Mouse (Mus musculus) heart, postnatal 14 days (tissue): ENCODE measurements around the gene Krtap4-9. TPM values are rescaled to one million over a fixed set of nuclear protein-coding genes. Genes with fewer than 3 reads are reported as not detected.
"Not testable (repeated sequence)": the region's sequence is repeated elsewhere in the genome, so short reads cannot be mapped to it uniquely, and the experiment has no call there.

ENCODE experiments used
- DNase-seq, 2 experiments: peaks; one replicate each; pipeline ENCODE4 v3.0.0; 2021 to 2022
- intact Hi-C: fragments of 180-260 bp; cut with DNase I; formaldehyde crosslinking; loops from one replicate; pipeline ENCODE4 v1.15.1; 2025
- long read RNA-seq, 2 experiments: library from polyadenylated mRNA; stranded (forward); transcript quantifications; one replicate each; pipeline ENCODE4 v2.0.0; 2021
- total RNA-seq, 2 experiments: library from RNA; stranded (reverse); gene quantifications; 2 replicates each; pipeline ENCODE4 v1.2.3; 2021

The Krtap4-9 gene
- not detected for total RNA-seq
- long read RNA-seq, experiment 1, result 0 reads
- long read RNA-seq, experiment 2, result 0 reads

- intact Hi-C loops, DNase-seq: not testable (repeated sequence)
Observed at GRCm38 (mm10) chr11:99784900-99785299, at the start of gene Krtap4-9. TSS of gene Krtap4-9 (plus strand) at chr11:99785200.

- intact Hi-C loops, result no loop called here
- DNase-seq, result no peak
Observed at GRCm38 (mm10) chr11:99743985-99744384, 41.0 kb upstream of the Krtap4-9 start.

- DNase-seq, result no peak
- intact Hi-C loops, result no loop called here
Observed at GRCm38 (mm10) chr11:99758877-99759276, 26.1 kb upstream of the Krtap4-9 start.

GRCm38 (mm10) chr11:99768410-99768809 is 16.6 kb upstream of the Krtap4-9 start:
- no peak for DNase-seq
- intact Hi-C loops, result no loop called here

GRCm38 (mm10) chr11:99772813-99773212 is 12.2 kb upstream of the Krtap4-9 start, which contains the start of gene Gm11595:
TSS of gene Gm11595 (minus strand) at chr11:99772913.
- intact Hi-C loops, DNase-seq: not testable (repeated sequence)

DNA sequence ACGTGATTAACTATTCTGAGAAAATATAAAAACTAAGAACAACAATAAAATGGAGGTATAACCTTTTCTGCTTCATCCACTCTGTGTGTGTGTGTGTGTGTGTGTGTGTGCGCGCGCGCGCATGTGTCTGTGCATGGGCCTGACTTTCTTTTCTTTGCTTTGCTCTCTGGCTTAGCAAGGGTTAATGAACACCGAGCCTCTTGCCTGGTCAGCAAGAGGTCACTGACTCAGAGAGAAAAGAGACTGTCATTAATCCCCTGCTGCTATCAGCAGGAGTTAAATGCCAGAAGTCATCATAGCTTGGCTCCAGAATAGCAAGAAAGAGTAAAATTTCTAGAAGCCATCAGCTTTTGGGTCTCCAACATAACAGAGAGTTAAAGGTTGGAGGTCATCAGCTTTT is 6.6 kb upstream of the Krtap4-9 start:
- intact Hi-C loops, result no loop called here
- DNase-seq, result no peak

DNA sequence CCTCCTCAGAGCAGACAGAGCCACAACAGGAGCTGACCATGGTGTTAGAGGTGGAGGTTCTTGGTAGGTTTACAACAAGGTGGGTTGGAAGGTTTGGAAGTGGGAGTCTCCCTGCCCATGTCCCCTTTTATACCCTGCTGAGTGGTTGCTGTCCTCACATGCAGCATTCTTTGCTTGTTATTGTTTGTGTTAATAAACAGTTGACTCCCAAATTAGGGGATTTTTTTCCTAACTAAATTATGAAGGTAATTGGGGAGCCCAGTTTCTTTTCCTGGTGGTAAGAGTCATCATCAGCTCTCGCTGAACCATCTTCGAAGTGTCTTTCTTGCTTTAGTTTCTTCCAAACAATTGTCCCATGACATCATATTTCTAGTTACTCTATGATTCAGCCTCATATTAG is 4.4 kb upstream of the Krtap4-9 start, which contains the start of gene Krtap4-8:
Gene Krtap4-8 (minus strand): TSS at position 101 of the 400 bp plus-strand sequence.
- intact Hi-C loops, result no loop called here
- no peak for DNase-seq

DNA sequence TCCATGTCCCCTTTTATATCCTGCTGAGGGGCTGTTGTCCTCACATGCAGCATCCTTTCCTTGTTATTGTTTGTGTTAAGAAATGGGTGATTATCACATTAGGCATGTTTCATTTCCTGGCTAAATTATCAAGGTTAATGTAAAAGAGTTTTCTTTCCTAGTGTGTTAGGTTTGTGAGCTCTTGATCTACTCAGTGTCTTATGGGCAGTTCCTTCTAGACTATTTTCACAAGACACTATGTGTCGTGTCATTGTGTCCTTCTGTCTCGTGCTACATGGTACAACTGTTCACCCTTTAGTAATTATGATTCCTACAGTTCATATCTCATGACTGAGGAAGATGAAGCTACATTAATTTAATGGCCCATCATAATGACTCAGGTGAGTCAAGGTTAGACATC is 8.4 kb downstream of the Krtap4-9 start, which contains the start of gene Gm11596:
Gene Gm11596 (minus strand): TSS at position 101 of the 400 bp plus-strand sequence.
- DNase-seq, result no peak
- intact Hi-C loops, result no loop called here

DNA sequence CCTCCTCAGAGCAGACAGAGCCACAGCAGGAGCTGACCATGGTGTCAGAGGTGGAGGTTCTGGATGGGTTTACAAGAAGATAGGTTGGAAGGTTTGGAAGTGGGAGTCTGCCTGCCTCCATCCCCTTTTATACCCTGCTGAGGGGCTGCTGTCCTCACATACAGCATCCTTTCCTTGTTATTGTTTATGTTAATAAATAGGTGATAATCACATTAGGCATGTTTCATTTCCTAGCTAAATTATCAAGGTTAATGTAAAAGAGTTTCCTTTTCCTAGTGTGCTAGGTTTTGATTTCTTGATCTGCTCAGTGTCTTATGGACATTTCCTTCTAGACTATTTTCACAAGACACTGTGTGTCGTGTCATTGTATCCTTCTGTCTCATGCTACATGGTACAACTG is 13.8 kb downstream of the Krtap4-9 start, which contains the start of gene Gm11569:
Gene Gm11569 (minus strand): TSS at position 101 of the 400 bp plus-strand sequence.
- intact Hi-C loops, DNase-seq: not testable (repeated sequence)

- DNase-seq, intact Hi-C loops: not testable (repeated sequence)
Observed at GRCm38 (mm10) chr11:99804346-99804745, 19.3 kb downstream of the Krtap4-9 start, which contains the start of gene Gm11554. TSS of gene Gm11554 (minus strand) at chr11:99804446.

DNA sequence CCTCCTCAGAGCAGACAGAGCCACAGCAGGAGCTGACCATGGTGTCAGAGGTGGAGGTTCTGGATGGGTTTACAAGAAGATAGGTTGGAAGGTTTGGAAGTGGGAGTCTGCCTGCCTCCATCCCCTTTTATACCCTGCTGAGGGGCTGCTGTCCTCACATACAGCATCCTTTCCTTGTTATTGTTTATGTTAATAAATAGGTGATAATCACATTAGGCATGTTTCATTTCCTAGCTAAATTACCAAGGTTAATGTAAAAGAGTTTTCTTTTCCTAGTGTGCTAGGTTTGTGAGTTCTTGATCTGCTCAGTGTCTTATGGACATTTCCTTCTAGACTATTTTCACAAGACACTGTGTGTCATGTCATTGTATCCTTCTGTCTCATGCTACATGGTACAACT is 24.8 kb downstream of the Krtap4-9 start, which contains the start of gene Krtap4-13:
Gene Krtap4-13 (minus strand): TSS at position 101 of the 400 bp plus-strand sequence.
- intact Hi-C loops, DNase-seq: not testable (repeated sequence)

DNA sequence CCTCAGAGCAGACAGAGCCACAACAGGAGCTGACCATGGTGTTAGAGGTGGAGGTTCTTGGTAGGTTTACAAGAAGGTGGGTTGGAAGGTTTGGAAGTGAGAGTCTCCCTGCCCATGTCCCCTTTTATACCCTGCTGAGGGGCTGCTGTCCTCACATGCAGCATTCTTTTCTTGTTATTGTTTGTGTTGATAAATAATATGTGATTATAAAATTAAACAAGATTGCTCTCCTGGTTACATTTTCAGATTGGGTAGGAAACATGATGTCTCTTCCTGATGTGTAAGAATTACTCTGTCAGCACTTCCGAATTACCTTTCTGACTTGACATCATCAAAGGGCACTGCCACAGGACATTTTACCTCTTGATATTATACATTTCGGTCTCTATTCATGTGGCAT is 30.6 kb downstream of the Krtap4-9 start, which contains the start of gene Gm11564:
Gene Gm11564 (minus strand): TSS at position 101 of the 400 bp plus-strand sequence.
- intact Hi-C loops, DNase-seq: not testable (repeated sequence)

Other genes with a start within 250 kb of the Krtap4-9 start
- not detected for gene Krt40, start 242.0 kb upstream of the Krtap4-9 start, total RNA-seq
- not detected for gene Krtap3-3, start 234.3 kb upstream of the Krtap4-9 start, total RNA-seq
- gene Krtap3-2, start 228.3 kb upstream of the Krtap4-9 start, total RNA-seq, result not detected
- gene Gm11939, start 225.7 kb upstream of the Krtap4-9 start, total RNA-seq, result not detected
- not detected for gene Krtap3-1, start 218.6 kb upstream of the Krtap4-9 start, total RNA-seq
- gene Krtap1-5, start 204.2 kb upstream of the Krtap4-9 start, total RNA-seq, result not detected
- not detected for gene Krtap1-4, start 201.5 kb upstream of the Krtap4-9 start, total RNA-seq
- gene Krtap1-3, start 193.9 kb upstream of the Krtap4-9 start, total RNA-seq, result not detected
- not detected for gene Krtap9-3, start 187.1 kb upstream of the Krtap4-9 start, total RNA-seq
- gene Gm11938, start 181.9 kb upstream of the Krtap4-9 start, total RNA-seq, result not detected
- not detected for gene Gm11937, start 175.0 kb upstream of the Krtap4-9 start, total RNA-seq
- not detected for gene Krtap2-4, start 170.4 kb upstream of the Krtap4-9 start, total RNA-seq
- not detected for gene Gm11562, start 164.8 kb upstream of the Krtap4-9 start, total RNA-seq
- gene Krtap4-1, start 157.0 kb upstream of the Krtap4-9 start, total RNA-seq, result not detected
- gene Krtap4-2, start 150.1 kb upstream of the Krtap4-9 start, total RNA-seq, result not detected
- gene Krtap4-7, start 141.1 kb upstream of the Krtap4-9 start, total RNA-seq, result not detected
- gene Gm11555, start 135.0 kb upstream of the Krtap4-9 start, total RNA-seq, result not detected
- not detected for gene Gm11563, start 126.2 kb upstream of the Krtap4-9 start, total RNA-seq
- not detected for gene Krtap4-6, start 119.2 kb upstream of the Krtap4-9 start, total RNA-seq
- gene Gm14190, start 94.5 kb upstream of the Krtap4-9 start, total RNA-seq, result not detected
- not detected for gene Gm14180, start 50.9 kb upstream of the Krtap4-9 start, total RNA-seq
- gene Gm11595, start 12.3 kb upstream of the Krtap4-9 start, total RNA-seq, result not detected
- not detected for gene Krtap4-8, start 4.5 kb upstream of the Krtap4-9 start, total RNA-seq
- gene Gm11596, start 8.3 kb downstream of the Krtap4-9 start, total RNA-seq, result not detected
- gene Gm11569, start 13.7 kb downstream of the Krtap4-9 start, total RNA-seq, result not detected
- gene Gm11554, start 19.2 kb downstream of the Krtap4-9 start, total RNA-seq, result not detected
- gene Krtap4-13, start 24.7 kb downstream of the Krtap4-9 start, total RNA-seq, result not detected
- not detected for gene Gm11564, start 30.5 kb downstream of the Krtap4-9 start, total RNA-seq
- gene 2300003K06Rik, start 52.9 kb downstream of the Krtap4-9 start, total RNA-seq, result not detected
- not detected for gene Krtap4-16, start 66.4 kb downstream of the Krtap4-9 start, total RNA-seq
- gene Gm11568, start 72.7 kb downstream of the Krtap4-9 start, total RNA-seq, result not detected
- gene Gm11559, start 79.3 kb downstream of the Krtap4-9 start, total RNA-seq, result not detected
- gene Krtap9-1, start 88.2 kb downstream of the Krtap4-9 start, total RNA-seq, result not detected
- gene Gm11567, start 94.0 kb downstream of the Krtap4-9 start, total RNA-seq, result not detected
- not detected for gene Krtap31-1, start 122.7 kb downstream of the Krtap4-9 start, total RNA-seq
- gene Gm11565, start 129.6 kb downstream of the Krtap4-9 start, total RNA-seq, result not detected
- gene Krtap31-2, start 151.1 kb downstream of the Krtap4-9 start, total RNA-seq, result not detected
- gene Krtap9-5, start 163.3 kb downstream of the Krtap4-9 start, total RNA-seq, result not detected
- gene Krtap29-1, start 193.9 kb downstream of the Krtap4-9 start, total RNA-seq, result not detected
- not detected for gene Krtap16-1, start 201.4 kb downstream of the Krtap4-9 start, total RNA-seq
- gene Krtap17-1, start 208.8 kb downstream of the Krtap4-9 start, total RNA-seq, result not detected
- gene Krt33a, start 231.0 kb downstream of the Krtap4-9 start, total RNA-seq, result not detected
- not detected for gene Krt33b, start 244.7 kb downstream of the Krtap4-9 start, total RNA-seq